Mouse (Mus musculus): ENCODE results near the gene Osgin1. TPM values are rescaled to one million over a fixed set of nuclear protein-coding genes. Genes with fewer than 3 reads are reported as not detected.

Gene Osgin1
- polyA plus RNA-seq, 1 experiment from 2014 or later, result 11.4 TPM

DNA sequence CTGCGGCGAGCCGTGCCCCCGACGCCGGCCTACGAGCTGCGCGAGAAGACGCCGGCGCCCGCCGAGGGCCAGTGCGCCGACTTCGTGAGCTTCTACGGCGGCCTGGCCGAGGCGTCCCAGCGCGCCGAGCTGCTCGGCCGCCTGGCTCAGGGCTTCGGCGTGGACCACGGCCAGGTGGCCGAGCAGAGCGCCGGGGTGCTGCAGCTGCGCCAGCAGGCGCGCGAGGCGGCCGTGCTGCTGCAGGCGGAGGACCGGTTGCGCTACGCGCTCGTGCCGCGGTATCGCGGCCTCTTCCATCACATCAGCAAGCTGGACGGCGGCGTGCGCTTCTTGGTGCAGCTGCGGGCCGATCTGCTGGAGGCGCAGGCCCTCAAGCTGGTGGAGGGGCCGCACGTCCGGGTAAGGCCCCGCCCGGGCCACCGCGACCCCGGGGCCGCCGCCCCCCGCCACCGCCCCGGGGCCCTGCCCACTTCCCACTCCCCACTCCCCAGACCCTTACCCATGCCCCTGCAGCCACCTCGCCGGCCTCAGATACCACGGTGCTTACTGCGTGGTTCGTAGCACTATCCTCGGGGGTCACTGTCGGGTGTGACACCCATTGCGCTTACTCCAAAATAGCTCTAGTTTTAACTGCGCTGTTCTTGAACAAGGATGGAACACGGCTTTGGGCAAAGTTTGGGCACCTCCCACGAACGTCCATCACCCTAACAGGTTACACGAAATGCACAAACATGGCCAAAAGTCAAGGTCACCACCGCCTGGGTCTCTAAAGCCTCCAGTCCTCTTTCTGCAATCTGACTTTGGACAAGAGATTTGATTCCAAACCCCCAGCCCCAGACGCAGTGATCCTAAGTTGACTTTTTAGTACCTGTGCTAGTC, 38.6 kb upstream of the Osgin1 start:
- H3K4me1 ChIP-seq (replicated peaks; ENCODE audit: control insufficient read depth, insufficient read depth), result peaks cover 3% of the 10 kb centered on the region; the same call in 1 of the 2 replicates
- peak overlapping the region; percentile 96 for H3K27ac ChIP-seq (replicated peaks)
- TF ChIP-seq CTCF (IDR thresholded peaks at IDR 0.05; ENCODE audit: low read depth) (no peak), EP300 (optimal IDR thresholded peaks at IDR 0.05) (no peak)
- H3K9ac ChIP-seq (ENCODE audit: low read length), result peak overlapping the region; percentile 86
- no peaks in the 10 kb centered on the region for H3K27me3 ChIP-seq (ENCODE audit: control insufficient read depth, insufficient read depth, low read length)
- peak overlapping the region; percentile 98 for H3K4me2 ChIP-seq (replicated peaks; ENCODE audit: low read depth)
- ATAC-seq (ENCODE audit: low FRiP score, low TSS enrichment) (peak; percentile 59), DNase-seq (ENCODE audit: low spot score) (no peak)
- H3K9me3 ChIP-seq (ENCODE audit: control insufficient read depth, low read length), result no peaks in the 10 kb centered on the region
- 0 out of 2 replicates have a peak, but pooled peaks cover 3% of the 10 kb centered on the region for H3K36me3 ChIP-seq (ENCODE audit: control insufficient read depth, insufficient read depth, low read length)
- 4% methylated on average over 78 of the region's 83 CpGs for WGBS
- H3K4me3 ChIP-seq (ENCODE audit: low read depth, low read length), result peak overlapping the region; percentile 73

GRCm38 (mm10) chr8:119398558-119398957, 35.4 kb upstream of the Osgin1 start:
- Histone ChIP-seq H3K4me2 (replicated peaks; ENCODE audit: low read depth) (no peak overlapping the region), H3K4me1 (replicated peaks; ENCODE audit: control insufficient read depth, insufficient read depth) (peaks cover 3% of the 10 kb centered on the region; the same call in 1 of the 2 replicates), H3K27ac (replicated peaks) (no peak overlapping the region), H3K9ac (ENCODE audit: low read length) (no peak overlapping the region), H3K36me3 (ENCODE audit: control insufficient read depth, insufficient read depth, low read length) (peaks cover 7% of the 10 kb centered on the region; the same call in 1 of the 2 replicates), H3K4me3 (ENCODE audit: low read depth, low read length) (no peak overlapping the region), H3K9me3 (ENCODE audit: control insufficient read depth, low read length) (no peaks in the 10 kb centered on the region), H3K27me3 (ENCODE audit: control insufficient read depth, insufficient read depth, low read length) (no peaks in the 10 kb centered on the region)
- DNase-seq (ENCODE audit: low spot score), result no peak
- WGBS, result 89% methylated on average over 9 of the region's 9 CpGs
- ATAC-seq (ENCODE audit: low FRiP score, low TSS enrichment), result no peak
- TF ChIP-seq CTCF (IDR thresholded peaks at IDR 0.05; ENCODE audit: low read depth), result no peak

GRCm38 (mm10) chr8:119399255-119399654, 34.7 kb upstream of the Osgin1 start:
- no peak for DNase-seq (ENCODE audit: low spot score)
- Histone ChIP-seq H3K4me3 (ENCODE audit: low read depth, low read length) (no peak overlapping the region), H3K9ac (ENCODE audit: low read length) (no peak overlapping the region), H3K4me1 (replicated peaks; ENCODE audit: control insufficient read depth, insufficient read depth) (peaks cover 2% of the 10 kb centered on the region; the same call in 1 of the 2 replicates), H3K27ac (replicated peaks) (no peak overlapping the region), H3K27me3 (ENCODE audit: control insufficient read depth, insufficient read depth, low read length) (no peaks in the 10 kb centered on the region), H3K4me2 (replicated peaks; ENCODE audit: low read depth) (no peak overlapping the region), H3K36me3 (ENCODE audit: control insufficient read depth, insufficient read depth, low read length) (peaks cover 7% of the 10 kb centered on the region; the same call in 1 of the 2 replicates), H3K9me3 (ENCODE audit: control insufficient read depth, low read length) (no peaks in the 10 kb centered on the region)
- WGBS, result 80% methylated on average over 6 of the region's 6 CpGs
- TF ChIP-seq EP300 (optimal IDR thresholded peaks at IDR 0.05), result no peak
- no peak for TF ChIP-seq CTCF (IDR thresholded peaks at IDR 0.05; ENCODE audit: low read depth)
- no peak for ATAC-seq (ENCODE audit: low FRiP score, low TSS enrichment)

GRCm38 (mm10) chr8:119400122-119400671, 33.7 kb upstream of the Osgin1 start:
- no peak overlapping the region for H3K4me3 ChIP-seq (ENCODE audit: low read depth, low read length)
- ATAC-seq (ENCODE audit: low FRiP score, low TSS enrichment) (peak; percentile 81), DNase-seq (ENCODE audit: low spot score) (peak; percentile 66)
- no peak overlapping the region for H3K9ac ChIP-seq (ENCODE audit: low read length)
- peaks cover 7% of the 10 kb centered on the region; the same call in 1 of the 2 replicates for H3K36me3 ChIP-seq (ENCODE audit: control insufficient read depth, insufficient read depth, low read length)
- H3K4me2 ChIP-seq (replicated peaks; ENCODE audit: low read depth), result no peak overlapping the region
- 0 out of 2 replicates have a peak overlapping the region, but pooled peaks have one; percentile 35 for H3K27ac ChIP-seq (replicated peaks)
- H3K9me3 ChIP-seq (ENCODE audit: control insufficient read depth, low read length), result no peaks in the 10 kb centered on the region
- 67% methylated on average over 9 of the region's 9 CpGs for WGBS
- TF ChIP-seq CTCF (IDR thresholded peaks at IDR 0.05; ENCODE audit: low read depth) (no peak), EP300 (optimal IDR thresholded peaks at IDR 0.05) (no peak)
- H3K27me3 ChIP-seq (ENCODE audit: control insufficient read depth, insufficient read depth, low read length), result no peaks in the 10 kb centered on the region
- no peaks in the 10 kb centered on the region for H3K4me1 ChIP-seq (replicated peaks; ENCODE audit: control insufficient read depth, insufficient read depth)

GRCm38 (mm10) chr8:119400904-119401303, 33.0 kb upstream of the Osgin1 start:
- 56% methylated on average over 3 of the region's 3 CpGs for WGBS
- Histone ChIP-seq H3K4me1 (replicated peaks; ENCODE audit: control insufficient read depth, insufficient read depth) (no peaks in the 10 kb centered on the region), H3K9me3 (ENCODE audit: control insufficient read depth, low read length) (no peaks in the 10 kb centered on the region), H3K4me2 (replicated peaks; ENCODE audit: low read depth) (no peak overlapping the region), H3K27me3 (ENCODE audit: control insufficient read depth, insufficient read depth, low read length) (no peaks in the 10 kb centered on the region), H3K36me3 (ENCODE audit: control insufficient read depth, insufficient read depth, low read length) (peaks cover 7% of the 10 kb centered on the region; the same call in 1 of the 2 replicates), H3K9ac (ENCODE audit: low read length) (no peak overlapping the region), H3K27ac (replicated peaks) (no peak overlapping the region), H3K4me3 (ENCODE audit: low read depth, low read length) (no peak overlapping the region)
- ATAC-seq (ENCODE audit: low FRiP score, low TSS enrichment) (no peak), DNase-seq (ENCODE audit: low spot score) (no peak)
- TF ChIP-seq EP300 (optimal IDR thresholded peaks at IDR 0.05), result no peak
- no peak for TF ChIP-seq CTCF (IDR thresholded peaks at IDR 0.05; ENCODE audit: low read depth)

DNA sequence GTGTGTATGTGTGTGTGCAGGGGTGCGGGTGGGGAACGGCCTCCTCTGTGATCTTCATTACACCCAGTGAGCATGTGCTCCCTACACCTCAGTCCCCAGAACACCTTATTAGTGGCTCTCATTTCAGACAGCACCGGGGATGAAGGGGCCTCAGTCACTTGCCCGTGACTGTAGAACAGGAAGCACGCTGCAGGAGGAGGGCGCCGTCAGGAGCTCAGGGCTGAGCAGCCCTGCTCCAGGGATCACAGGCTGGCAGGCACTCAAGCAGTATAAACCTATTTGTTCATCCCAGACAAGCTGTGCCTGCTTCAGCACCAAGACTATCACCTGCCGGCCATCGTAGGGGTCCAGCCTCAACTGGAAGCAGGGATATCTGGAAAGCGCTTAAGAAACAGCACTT, 30.0 kb upstream of the Osgin1 start:
- TF ChIP-seq EP300 (optimal IDR thresholded peaks at IDR 0.05) (no peak), CTCF (IDR thresholded peaks at IDR 0.05; ENCODE audit: low read depth) (no peak)
- H3K4me2 ChIP-seq (replicated peaks; ENCODE audit: low read depth), result no peak overlapping the region
- no peaks in the 10 kb centered on the region for H3K27me3 ChIP-seq (ENCODE audit: control insufficient read depth, insufficient read depth, low read length)
- peaks cover 16% of the 10 kb centered on the region for H3K36me3 ChIP-seq (ENCODE audit: control insufficient read depth, insufficient read depth, low read length)
- no peak overlapping the region for H3K9ac ChIP-seq (ENCODE audit: low read length)
- DNase-seq (ENCODE audit: low spot score), result no peak
- H3K9me3 ChIP-seq (ENCODE audit: control insufficient read depth, low read length), result no peaks in the 10 kb centered on the region
- WGBS, result 81% methylated on average over 10 of the region's 10 CpGs
- no peak overlapping the region for H3K4me3 ChIP-seq (ENCODE audit: low read depth, low read length)
- H3K4me1 ChIP-seq (replicated peaks; ENCODE audit: control insufficient read depth, insufficient read depth), result no peaks in the 10 kb centered on the region
- no peak overlapping the region for H3K27ac ChIP-seq (replicated peaks)
- no peak for ATAC-seq (ENCODE audit: low FRiP score, low TSS enrichment)
